Mouse (Mus musculus) brain, embryonic 14.5 days (tissue): ENCODE results near the gene Cabp2.

Source experiments
- CTCF ChIP-seq: fragments of 200-500 bp; IDR thresholded peaks from 2 replicates; pipeline ENCODE4 v1.5.1; 2012; ENCODE audit warnings: inconsistent platforms, mild to moderate bottlenecking, moderate library complexity, borderline replicate concordance; ENCODE audit not compliant: insufficient read depth, insufficient read length; ENCODE audit errors: extremely low read depth
- POLR2A ChIP-seq: fragments of 200-500 bp; IDR thresholded peaks from 2 replicates; pipeline ENCODE4 v1.6.1; 2012; ENCODE audit warnings: mild to moderate bottlenecking, inconsistent platforms, borderline replicate concordance; ENCODE audit not compliant: poor library complexity, insufficient read depth, insufficient read length, severe bottlenecking; ENCODE audit errors: extremely low read depth

DNA sequence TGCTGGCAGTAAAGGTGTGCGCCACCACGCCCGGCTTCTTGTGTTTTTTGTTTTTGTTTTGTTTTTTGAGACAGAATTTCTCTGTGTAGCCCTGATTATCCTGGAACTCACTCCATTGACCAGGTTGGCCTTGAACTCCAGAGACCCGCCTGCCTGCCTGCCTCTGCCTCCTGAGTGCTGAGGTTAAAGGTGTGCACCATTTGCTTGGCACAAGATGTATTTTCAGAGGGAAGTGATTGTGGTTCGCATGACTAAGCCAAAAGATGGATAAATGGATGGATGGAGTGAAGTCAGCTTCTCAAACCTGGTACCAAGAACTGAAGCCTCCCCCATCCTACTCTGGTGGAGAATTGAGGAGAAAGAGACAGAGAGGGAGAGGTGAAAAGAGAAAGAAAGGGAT is 26.8 kb upstream of the Cabp2 start:
- TF ChIP-seq POLR2A (no peak), CTCF (no peak)
